Mouse (Mus musculus): ENCODE results near the gene Aip.

DNA sequence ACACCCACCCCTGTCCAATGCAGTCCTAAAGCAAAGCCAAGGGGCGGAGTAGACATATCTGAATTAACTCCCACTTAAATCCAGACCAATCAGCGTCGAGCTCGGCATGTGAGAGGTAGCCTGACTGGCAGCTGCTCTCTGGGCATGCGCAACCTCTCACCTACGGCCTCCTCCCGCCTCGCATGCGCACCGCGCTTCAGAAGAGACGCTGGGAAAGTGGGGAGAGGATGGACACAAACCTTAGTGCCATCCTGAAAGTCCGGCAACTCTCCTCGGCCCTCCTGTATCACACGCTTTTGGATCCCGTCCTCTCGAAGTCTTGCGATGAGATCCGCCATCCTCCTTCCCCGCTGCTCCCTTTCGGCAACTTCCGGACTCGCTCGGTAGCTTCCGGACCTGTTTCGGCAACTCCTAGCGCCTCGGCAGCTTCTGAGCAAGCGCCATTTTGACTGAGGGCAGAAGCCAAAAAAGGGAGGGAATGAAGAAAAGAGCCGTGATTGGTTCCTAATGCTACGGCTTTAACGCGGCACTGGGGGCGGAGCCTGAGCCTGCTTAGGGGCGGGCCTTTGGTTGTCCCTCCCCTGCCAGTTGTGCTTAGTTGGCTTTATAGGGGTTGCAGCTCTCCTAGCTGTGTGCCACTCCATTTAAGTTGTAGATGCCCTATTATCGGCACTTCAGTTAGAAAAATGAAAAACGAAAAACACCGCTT is 4.4 kb downstream of the Aip start:
- TF ChIP-seq HCFC1 (IDR thresholded peaks at IDR 0.05; ENCODE audit: borderline replicate concordance, insufficient read depth, low read length) (peak; percentile 86), ZC3H11A (IDR thresholded peaks at IDR 0.05; ENCODE audit: borderline replicate concordance, low read depth, low read length) (no peak), MAFK (IDR thresholded peaks at IDR 0.05; ENCODE audit: insufficient read depth, low read depth, low read length) (peak; percentile 83), ZNF384 (IDR thresholded peaks at IDR 0.05; ENCODE audit: low read depth, low read length) (no peak)
